Mouse (Mus musculus) kidney, adult 8-10 months (tissue): ENCODE measurements at regions not wholly inside any gene's neighbourhood (a gene's known extent, or its start where the extent isn't known, plus 50 kb on each side); places are given as distances from the start of the nearest gene placed in this dataset.

ENCODE experiments used
- DNase-seq, 2 experiments: peaks; one replicate each; pipeline ENCODE4 v3.0.0; 2022

- peak; percentile 49 to 51 for DNase-seq
These were observed 200.0 kb downstream of the Ptpru start for GRCm38 (mm10) chr4:131638105-131638504.

GRCm38 (mm10) chr4:131656034-131656433, 182.1 kb downstream of the Ptpru start:
- no peak for DNase-seq

GRCm38 (mm10) chr4:131657922-131658321, 180.2 kb downstream of the Ptpru start:
- peak in 1 of 2 experiments; percentile 21 for DNase-seq

- no peak for DNase-seq
These were observed 177.2 kb downstream of the Ptpru start for GRCm38 (mm10) chr4:131660931-131661330.

- DNase-seq, result peak; percentile 52 to 75
These were observed 166.1 kb downstream of the Ptpru start for GRCm38 (mm10) chr4:131671784-131672515.

- DNase-seq, result no peak
These were observed 160.1 kb downstream of the Ptpru start for GRCm38 (mm10) chr4:131677966-131678365.

- no peak for DNase-seq
These were observed 154.9 kb downstream of the Ptpru start for GRCm38 (mm10) chr4:131683176-131683575.

- no peak for DNase-seq
These were observed 152.5 kb downstream of the Ptpru start for GRCm38 (mm10) chr4:131685544-131685943.

- DNase-seq, result no peak
These were observed 143.9 kb downstream of the Ptpru start for GRCm38 (mm10) chr4:131694232-131694631.

- peak; percentile 32 to 45 for DNase-seq
These were observed 141.9 kb downstream of the Ptpru start for GRCm38 (mm10) chr4:131695941-131696912.
